Mouse (Mus musculus) embryo, embryonic 9.5 days (tissue): Measurements from ENCODE around the gene Podxl2.

Source experiments
- DNase-seq: peaks from one replicate; pipeline ENCODE4 v3.0.0-alpha.2; 2017; ENCODE audit errors: extremely low spot score

Gene Podxl2

GRCm38 (mm10) chr6:88889410-88890042, 14.7 kb upstream of the Podxl2 start:
- DNase-seq, result no peak

- no peak for DNase-seq
Observed at GRCm38 (mm10) chr6:88886417-88886967, 11.6 kb upstream of the Podxl2 start.

- no peak for DNase-seq
Observed at GRCm38 (mm10) chr6:88885644-88886416, 11.0 kb upstream of the Podxl2 start.

GRCm38 (mm10) chr6:88884690-88885089, 9.8 kb upstream of the Podxl2 start:
- DNase-seq, result no peak

GRCm38 (mm10) chr6:88884195-88884594, 9.4 kb upstream of the Podxl2 start:
- no peak for DNase-seq

- DNase-seq, result no peak
Observed at GRCm38 (mm10) chr6:88881334-88881733, 6.5 kb upstream of the Podxl2 start.

- no peak for DNase-seq
Observed at GRCm38 (mm10) chr6:88879471-88879870, 4.6 kb upstream of the Podxl2 start.

GRCm38 (mm10) chr6:88873965-88874867, 628 bp downstream of the Podxl2 start:
- DNase-seq, result peak; percentile 38

GRCm38 (mm10) chr6:88872811-88873210, 2.0 kb downstream of the Podxl2 start:
- DNase-seq, result no peak

GRCm38 (mm10) chr6:88871546-88871945, 3.3 kb downstream of the Podxl2 start:
- DNase-seq, result no peak

- DNase-seq, result no peak
Observed at GRCm38 (mm10) chr6:88870594-88870993, 4.2 kb downstream of the Podxl2 start.

- no peak for DNase-seq
Observed at GRCm38 (mm10) chr6:88869459-88869858, 5.4 kb downstream of the Podxl2 start.

GRCm38 (mm10) chr6:88865704-88866103, 9.1 kb downstream of the Podxl2 start:
- DNase-seq, result no peak

GRCm38 (mm10) chr6:88860914-88861313, 13.9 kb downstream of the Podxl2 start:
- peak; percentile 34 for DNase-seq

- no peak for DNase-seq
Observed at GRCm38 (mm10) chr6:88858341-88858740, 16.5 kb downstream of the Podxl2 start.

- DNase-seq, result no peak
Observed at GRCm38 (mm10) chr6:88857830-88858229, 17.0 kb downstream of the Podxl2 start.

- no peak for DNase-seq
Observed at GRCm38 (mm10) chr6:88857249-88857648, 17.6 kb downstream of the Podxl2 start.

GRCm38 (mm10) chr6:88855636-88856035, 19.2 kb downstream of the Podxl2 start:
- peak; percentile 67 for DNase-seq

GRCm38 (mm10) chr6:88854509-88854908, 20.3 kb downstream of the Podxl2 start:
- no peak for DNase-seq

GRCm38 (mm10) chr6:88850034-88850433, 24.8 kb downstream of the Podxl2 start:
- no peak for DNase-seq

GRCm38 (mm10) chr6:88849270-88849669, 25.6 kb downstream of the Podxl2 start:
- no peak for DNase-seq

- no peak for DNase-seq
Observed at GRCm38 (mm10) chr6:88847571-88847970, 27.3 kb downstream of the Podxl2 start.
